Mouse (Mus musculus) cerebellum, adult 2 months (tissue): ENCODE data around the gene Plpp4.

Experiments used
- CTCF ChIP-seq: fragments of 200-500 bp; IDR thresholded peaks from 2 replicates; pipeline ENCODE4 v1.5.1; 2011; ENCODE audit warnings: low read depth, mild to moderate bottlenecking, control low read depth, low read length, moderate library complexity, borderline replicate concordance; ENCODE audit not compliant: insufficient read depth
- POLR2A ChIP-seq: fragments of 200-500 bp; IDR thresholded peaks from 2 replicates; pipeline ENCODE4 v1.6.1; 2011; ENCODE audit warnings: low read length, control low read depth, borderline replicate concordance; ENCODE audit not compliant: insufficient read depth

DNA sequence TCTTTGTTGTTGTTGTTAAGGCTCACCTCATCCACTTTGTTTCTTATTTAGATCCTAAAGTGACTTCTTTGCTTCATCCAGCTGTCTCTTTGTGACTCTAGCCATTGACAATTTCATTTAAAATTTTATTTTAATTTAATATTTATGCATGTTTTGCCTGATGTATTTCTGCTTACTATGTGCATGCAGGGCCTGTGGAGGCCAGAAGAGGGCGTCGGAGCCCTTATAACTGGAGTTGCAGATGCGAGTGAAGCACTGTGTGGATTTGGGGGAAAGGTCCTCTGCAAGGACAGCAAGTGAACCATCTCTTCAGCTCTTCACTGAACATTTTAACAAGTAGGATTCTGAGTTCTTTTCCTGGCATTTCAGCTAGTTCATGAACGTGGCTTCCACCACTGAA, 172.0 kb downstream of the Plpp4 start:
- TF ChIP-seq CTCF (no peak), POLR2A (no peak)
